Mouse (Mus musculus): ENCODE measurements around the gene Cidec.

GRCm38 (mm10) chr6:113385160-113385714 is 50.3 kb downstream of the Cidec start:
- TF ChIP-seq CTCF (IDR thresholded peaks at IDR 0.05; ENCODE audit: extremely low read depth, insufficient read depth, insufficient read length, insufficient replicate concordance) (no peak), POLR2A (IDR thresholded peaks at IDR 0.05; ENCODE audit: low read depth, low read length) (no peak)
